Mouse (Mus musculus): Measurements from ENCODE around the gene Hoxa4. TPM values are rescaled to one million over a fixed set of nuclear protein-coding genes. Genes with fewer than 3 reads are reported as not detected.

The Hoxa4 gene
- polyA plus RNA-seq, 1 experiment from 2014 or later = not detected

DNA sequence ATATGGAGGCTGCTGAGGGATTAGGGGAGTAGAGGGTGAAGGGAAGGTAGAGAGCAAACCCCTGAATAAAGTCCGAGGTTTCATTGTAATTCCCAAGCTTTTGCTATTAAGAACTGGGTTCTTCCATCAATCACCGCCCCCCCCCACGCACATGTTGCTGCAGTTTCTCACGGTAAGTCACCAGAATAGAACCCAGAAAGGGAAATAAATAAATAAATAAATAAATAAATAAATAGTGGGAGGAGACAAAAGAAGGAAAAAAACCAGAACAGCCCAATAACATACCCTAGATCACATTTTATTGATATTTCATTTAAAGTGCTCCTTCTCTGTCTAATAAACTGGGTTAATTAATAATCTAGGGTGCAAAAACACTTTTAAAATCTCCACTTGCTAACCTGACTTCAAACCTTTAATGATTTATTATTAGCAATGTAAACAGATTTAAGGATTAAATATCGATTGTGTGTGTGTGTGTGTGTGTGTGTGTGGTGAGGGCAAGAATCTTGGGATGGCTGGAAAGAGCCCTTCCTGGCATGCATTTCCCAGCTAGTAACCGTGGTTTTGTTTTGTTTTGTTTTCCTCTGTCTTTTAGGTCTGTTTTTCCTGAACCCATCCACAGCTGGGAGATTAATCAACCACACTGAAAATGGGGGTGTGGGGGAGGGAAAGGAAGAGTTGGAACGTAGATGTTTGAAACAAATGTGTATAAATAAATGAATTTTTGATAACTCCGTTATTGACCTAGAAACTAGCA lies 30.0 kb downstream of the Hoxa4 start:
- Histone ChIP-seq H3K27ac (ENCODE audit: low read length) (no peak overlapping the region), H3K9me3 (replicated peaks; ENCODE audit: control insufficient read depth, low read length, poor library complexity, severe bottlenecking) (no peaks in the 10 kb centered on the region), H3K36me3 (ENCODE audit: control insufficient read depth, insufficient read depth, low read length) (no peaks in the 10 kb centered on the region), H3K4me1 (ENCODE audit: control insufficient read depth, insufficient read depth, low read length) (peaks cover 10% of the 10 kb centered on the region), H3K9ac (ENCODE audit: low read depth, low read length) (no peak overlapping the region), H3K27me3 (ENCODE audit: control insufficient read depth, insufficient read depth, low read depth, low read length) (peaks cover 84% of the 10 kb centered on the region), H3K4me3 (ENCODE audit: low read depth, low read length) (no peak overlapping the region), H3K4me2 (ENCODE audit: low read length) (no peak overlapping the region)
- no peak for ATAC-seq
- WGBS = 5% methylated on average over 8 of the region's 8 CpGs

DNA sequence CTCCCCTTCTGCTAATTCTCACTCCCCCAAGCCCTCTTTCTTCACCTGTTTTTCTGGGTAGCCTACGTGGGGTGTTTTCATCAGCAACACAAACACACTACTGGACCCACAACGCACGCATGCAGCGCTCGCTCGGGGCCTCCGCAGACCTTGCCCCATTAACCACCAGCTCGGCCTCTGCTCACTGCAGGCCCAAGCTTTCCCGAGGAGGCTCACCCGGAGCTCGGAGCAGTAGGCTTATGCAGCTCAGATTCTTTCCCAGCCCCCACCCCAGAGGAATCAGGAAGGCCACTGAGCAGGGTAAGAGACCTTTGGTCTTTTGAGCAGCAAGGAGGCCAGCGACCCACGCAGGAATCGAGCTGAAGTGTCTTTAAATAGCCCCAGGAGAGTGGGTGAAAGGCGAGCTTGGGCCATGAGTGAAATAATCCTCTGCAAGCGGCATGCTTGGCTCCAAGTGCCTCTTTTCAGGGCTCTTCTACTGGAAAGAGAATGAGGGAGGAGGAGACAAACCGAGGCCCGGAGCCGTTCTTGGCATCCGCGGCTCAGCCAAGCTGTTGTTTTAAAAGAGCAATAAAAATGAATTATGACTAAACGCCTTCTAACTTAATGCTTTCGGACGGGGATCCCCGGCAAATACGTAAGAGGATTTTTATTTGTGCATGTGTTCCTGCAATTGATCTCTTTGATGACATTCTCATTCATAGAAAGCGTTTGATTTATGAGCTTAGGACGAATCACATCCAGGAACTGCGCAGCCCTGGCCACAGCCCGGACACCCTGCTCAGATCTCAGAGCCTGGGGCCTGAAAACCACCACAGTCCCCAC lies 30.8 kb downstream of the Hoxa4 start:
- peaks cover 88% of the 10 kb centered on the region for H3K27me3 ChIP-seq (ENCODE audit: control insufficient read depth, insufficient read depth, low read depth, low read length)
- H3K36me3 ChIP-seq (ENCODE audit: control insufficient read depth, insufficient read depth, low read length) = no peaks in the 10 kb centered on the region
- H3K27ac ChIP-seq (ENCODE audit: low read length) = no peak overlapping the region
- 2% methylated on average over 30 of the region's 30 CpGs for WGBS
- no peaks in the 10 kb centered on the region for H3K9me3 ChIP-seq (replicated peaks; ENCODE audit: control insufficient read depth, low read length, poor library complexity, severe bottlenecking)
- H3K4me2 ChIP-seq (ENCODE audit: low read length) = no peak overlapping the region
- no peak overlapping the region for H3K4me3 ChIP-seq (ENCODE audit: low read depth, low read length)
- H3K9ac ChIP-seq (ENCODE audit: low read depth, low read length) = no peak overlapping the region
- no peak for ATAC-seq
- H3K4me1 ChIP-seq (ENCODE audit: control insufficient read depth, insufficient read depth, low read length) = peaks cover 10% of the 10 kb centered on the region

DNA sequence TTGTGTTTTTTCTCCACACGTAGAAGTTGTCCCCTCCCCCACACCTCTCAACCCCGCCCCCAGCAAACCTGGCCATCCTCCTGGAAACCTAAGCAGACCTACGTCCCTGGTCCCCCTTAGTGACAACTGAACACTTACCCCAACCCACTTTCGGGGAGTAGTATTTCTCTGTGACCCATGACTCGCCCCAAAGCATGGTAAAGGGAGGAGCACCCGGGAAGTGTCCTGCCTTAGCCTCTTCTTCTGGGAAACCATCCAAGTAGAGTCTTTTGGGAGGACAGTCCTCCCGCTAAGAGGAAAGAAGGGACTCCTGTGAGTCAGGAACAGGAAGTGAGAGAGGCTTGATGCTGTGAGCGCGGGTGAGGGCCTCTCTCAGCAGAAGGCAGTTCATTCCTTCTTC lies 31.6 kb downstream of the Hoxa4 start:
- Histone ChIP-seq H3K4me1 (ENCODE audit: control insufficient read depth, insufficient read depth, low read length) (peaks cover 10% of the 10 kb centered on the region), H3K27me3 (ENCODE audit: control insufficient read depth, insufficient read depth, low read depth, low read length) (peaks cover 90% of the 10 kb centered on the region), H3K27ac (ENCODE audit: low read length) (no peak overlapping the region), H3K36me3 (ENCODE audit: control insufficient read depth, insufficient read depth, low read length) (no peaks in the 10 kb centered on the region), H3K4me2 (ENCODE audit: low read length) (no peak overlapping the region), H3K4me3 (ENCODE audit: low read depth, low read length) (no peak overlapping the region), H3K9me3 (replicated peaks; ENCODE audit: control insufficient read depth, low read length, poor library complexity, severe bottlenecking) (no peaks in the 10 kb centered on the region), H3K9ac (ENCODE audit: low read depth, low read length) (no peak overlapping the region)
- no peak for ATAC-seq
- 1% methylated on average over 9 of the region's 9 CpGs for WGBS

DNA sequence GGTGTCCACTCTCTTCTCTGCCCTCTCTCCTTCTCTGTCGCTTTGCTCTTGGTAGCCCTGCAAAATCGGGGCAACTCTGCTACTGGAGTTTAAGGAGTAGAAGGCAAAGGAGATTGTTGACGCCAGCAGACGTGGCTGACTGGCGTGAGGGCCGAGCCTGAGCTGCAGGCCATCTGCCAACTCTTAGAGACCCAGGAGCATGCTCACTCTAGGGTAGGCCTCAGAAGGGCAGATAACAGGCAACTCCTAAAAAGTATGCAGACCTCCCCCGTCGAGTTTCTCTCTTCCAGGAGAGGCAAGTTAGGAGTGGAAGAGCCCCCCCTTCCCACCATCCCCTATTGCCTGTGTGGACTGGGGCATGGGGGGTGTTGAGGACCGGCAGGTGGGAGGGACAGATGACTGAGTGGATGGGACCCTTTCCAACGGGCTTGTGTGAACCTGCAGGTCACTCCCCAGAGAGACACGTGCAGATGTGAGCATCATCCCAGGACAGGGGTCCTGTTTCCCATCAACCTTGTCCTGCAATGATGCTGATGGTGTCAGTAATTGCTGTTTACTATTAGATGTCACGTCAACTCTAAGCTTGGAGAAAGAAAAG lies 32.3 kb downstream of the Hoxa4 start:
- Histone ChIP-seq H3K27me3 (ENCODE audit: control insufficient read depth, insufficient read depth, low read depth, low read length) (peaks cover 94% of the 10 kb centered on the region), H3K36me3 (ENCODE audit: control insufficient read depth, insufficient read depth, low read length) (no peaks in the 10 kb centered on the region), H3K9me3 (replicated peaks; ENCODE audit: control insufficient read depth, low read length, poor library complexity, severe bottlenecking) (no peaks in the 10 kb centered on the region), H3K4me2 (ENCODE audit: low read length) (peak overlapping the region; percentile 78; the same call in 1 of the 2 replicates), H3K27ac (ENCODE audit: low read length) (no peak overlapping the region), H3K4me1 (ENCODE audit: control insufficient read depth, insufficient read depth, low read length) (peaks cover 10% of the 10 kb centered on the region), H3K4me3 (ENCODE audit: low read depth, low read length) (no peak overlapping the region), H3K9ac (ENCODE audit: low read depth, low read length) (no peak overlapping the region)
- 6% methylated on average over 12 of the region's 12 CpGs for WGBS
- ATAC-seq = no peak

DNA sequence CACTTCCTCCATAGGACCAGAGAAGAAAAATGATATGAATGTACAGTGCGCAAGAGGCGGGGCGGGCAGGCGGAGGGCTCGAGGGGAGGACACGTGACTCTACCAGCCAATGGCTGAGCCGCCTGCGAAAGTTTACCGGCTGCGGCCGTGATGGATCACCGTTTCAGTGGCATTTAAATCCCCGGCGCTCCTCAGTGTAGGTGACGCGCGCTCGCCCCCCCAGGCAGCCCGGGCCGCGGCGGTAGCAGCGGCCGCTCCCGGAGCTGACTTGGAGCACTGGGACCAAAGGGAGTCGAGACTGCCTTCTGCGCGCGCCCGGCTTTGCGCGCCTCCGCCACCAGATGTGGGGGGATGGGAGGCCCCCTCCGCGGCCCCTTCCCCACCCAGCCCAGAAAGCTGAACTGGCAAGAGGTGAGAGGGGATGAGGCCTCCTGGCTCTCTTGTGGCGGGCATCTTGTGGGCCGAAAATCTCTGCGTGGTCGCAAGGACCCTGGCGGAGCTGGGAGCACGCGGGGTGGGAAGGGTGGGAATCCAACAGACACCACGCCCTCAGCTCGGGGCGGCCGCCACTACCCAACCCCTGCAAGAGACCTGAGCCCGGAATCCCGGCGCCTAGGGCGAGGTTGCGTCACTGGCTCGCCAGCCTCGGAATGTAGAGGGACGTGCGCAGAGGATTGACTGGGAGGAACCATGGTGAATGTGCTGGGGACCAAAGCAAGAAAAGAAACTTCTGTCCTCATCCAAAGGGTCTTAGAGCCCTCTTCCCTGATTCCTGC lies 33.1 kb downstream of the Hoxa4 start, which contains the start of gene Hoxa1:
TSS of gene Hoxa1 (minus strand) at position 42 of the 776 bp plus-strand sequence.
- peak; percentile 54; the same call in 1 of the 2 replicates for ATAC-seq
- H3K36me3 ChIP-seq (ENCODE audit: control insufficient read depth, insufficient read depth, low read length) = no peaks in the 10 kb centered on the region
- H3K27me3 ChIP-seq (ENCODE audit: control insufficient read depth, insufficient read depth, low read depth, low read length) = peaks cover 91% of the 10 kb centered on the region
- H3K9me3 ChIP-seq (replicated peaks; ENCODE audit: control insufficient read depth, low read length, poor library complexity, severe bottlenecking) = no peaks in the 10 kb centered on the region
- peak within 1 kb of the TSS; percentile 78 for H3K4me2 ChIP-seq (ENCODE audit: low read length)
- H3K27ac ChIP-seq (ENCODE audit: low read length) = no peak within 1 kb of the TSS
- WGBS = under 1% methylated on average over 53 of the region's 55 CpGs
- peaks cover 10% of the 10 kb centered on the region for H3K4me1 ChIP-seq (ENCODE audit: control insufficient read depth, insufficient read depth, low read length)
- peak within 1 kb of the TSS; percentile 43 for H3K4me3 ChIP-seq (ENCODE audit: low read depth, low read length)
- peak within 1 kb of the TSS; percentile 41; the same call in 1 of the 2 replicates for H3K9ac ChIP-seq (ENCODE audit: low read depth, low read length)

DNA sequence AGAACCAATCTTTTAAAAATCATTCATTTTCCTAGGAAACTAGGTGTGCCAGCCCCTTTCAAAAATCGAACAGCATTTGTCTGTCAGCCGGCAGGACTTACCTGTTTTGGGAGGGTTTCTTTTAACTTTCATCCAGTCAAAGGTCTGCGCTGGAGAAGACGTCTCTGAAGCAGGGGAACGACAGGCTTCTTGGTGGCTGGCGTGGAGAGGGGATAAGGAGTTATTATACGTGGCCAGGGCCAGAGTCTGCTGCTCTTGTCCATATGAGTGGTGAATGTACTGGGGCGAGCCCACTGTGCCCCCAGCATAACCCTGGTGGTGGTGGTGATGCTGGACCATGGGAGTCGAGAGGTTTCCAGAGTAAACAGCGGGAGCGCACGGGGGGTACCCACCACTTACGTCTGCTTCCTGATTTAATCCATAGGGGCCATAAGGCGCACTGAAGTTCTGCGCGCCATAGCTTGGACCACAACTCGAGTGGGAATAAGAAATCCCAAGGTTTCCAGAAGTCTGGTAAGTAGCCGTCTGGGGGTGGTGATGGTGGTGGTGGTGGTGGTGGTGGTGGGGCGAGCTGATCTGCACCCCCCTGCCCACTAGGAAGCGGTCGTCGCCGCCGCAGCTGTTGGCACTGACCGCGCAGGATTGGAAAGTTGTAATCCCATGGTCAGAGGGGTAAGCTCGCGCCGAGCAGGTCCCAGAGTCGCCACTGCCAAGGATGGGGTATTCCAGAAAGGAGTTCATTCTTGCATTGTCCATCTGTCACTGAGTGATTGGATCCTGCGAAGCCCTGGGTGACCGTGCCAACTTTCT lies 33.9 kb downstream of the Hoxa4 start:
- ATAC-seq = no peak; the same call in 1 of the 2 replicates
- Histone ChIP-seq H3K4me2 (ENCODE audit: low read length) (peak overlapping the region; percentile 78), H3K9me3 (replicated peaks; ENCODE audit: control insufficient read depth, low read length, poor library complexity, severe bottlenecking) (no peaks in the 10 kb centered on the region), H3K4me3 (ENCODE audit: low read depth, low read length) (peak overlapping the region; percentile 43), H3K27me3 (ENCODE audit: control insufficient read depth, insufficient read depth, low read depth, low read length) (peaks cover 91% of the 10 kb centered on the region), H3K9ac (ENCODE audit: low read depth, low read length) (0 out of 2 replicates have a peak overlapping the region, but pooled peaks have one; percentile 41), H3K4me1 (ENCODE audit: control insufficient read depth, insufficient read depth, low read length) (peaks cover 10% of the 10 kb centered on the region), H3K27ac (ENCODE audit: low read length) (no peak overlapping the region), H3K36me3 (ENCODE audit: control insufficient read depth, insufficient read depth, low read length) (no peaks in the 10 kb centered on the region)
- 2% methylated on average over 32 of the region's 32 CpGs for whole genome bisulfite sequencing

DNA sequence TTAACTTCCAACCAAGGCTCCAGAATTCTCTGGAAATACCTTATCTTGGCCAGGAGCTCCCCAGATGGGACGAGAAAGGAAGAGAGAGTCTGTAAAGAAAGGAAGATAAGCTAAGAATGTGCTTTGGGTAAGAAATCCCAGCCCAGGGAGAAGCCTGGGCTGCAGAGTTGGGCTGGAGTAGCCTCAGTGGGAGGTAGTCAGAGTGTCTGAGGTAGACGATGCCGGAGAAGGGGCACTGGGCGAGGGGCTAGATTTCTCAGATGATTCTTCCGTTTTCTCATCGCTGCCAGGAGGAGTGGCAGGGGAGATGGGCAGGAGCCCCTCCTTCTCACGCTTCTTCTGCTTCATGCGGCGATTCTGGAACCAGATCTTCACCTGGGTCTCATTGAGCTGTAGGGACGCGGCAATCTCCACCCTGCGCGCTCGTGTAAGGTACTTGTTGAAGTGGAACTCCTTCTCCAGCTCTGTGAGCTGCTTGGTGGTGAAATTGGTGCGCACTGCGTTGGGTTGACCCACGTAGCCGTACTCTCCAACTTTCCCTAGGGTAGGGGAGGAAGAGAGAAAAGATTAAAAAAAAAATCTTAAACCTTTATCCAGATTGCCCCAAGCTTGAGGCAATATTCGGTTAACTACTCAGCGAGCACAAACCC lies 34.9 kb downstream of the Hoxa4 start:
- H3K4me3 ChIP-seq (ENCODE audit: low read depth, low read length) = no peak overlapping the region
- no peaks in the 10 kb centered on the region for H3K36me3 ChIP-seq (ENCODE audit: control insufficient read depth, insufficient read depth, low read length)
- H3K9me3 ChIP-seq (replicated peaks; ENCODE audit: control insufficient read depth, low read length, poor library complexity, severe bottlenecking) = no peaks in the 10 kb centered on the region
- H3K27me3 ChIP-seq (ENCODE audit: control insufficient read depth, insufficient read depth, low read depth, low read length) = peaks cover 91% of the 10 kb centered on the region
- no peak overlapping the region for H3K9ac ChIP-seq (ENCODE audit: low read depth, low read length)
- H3K27ac ChIP-seq (ENCODE audit: low read length) = no peak overlapping the region
- 2% methylated on average over 20 of the region's 20 CpGs for WGBS
- peaks cover 10% of the 10 kb centered on the region for H3K4me1 ChIP-seq (ENCODE audit: control insufficient read depth, insufficient read depth, low read length)
- ATAC-seq = no peak
- no peak overlapping the region for H3K4me2 ChIP-seq (ENCODE audit: low read length)

Data from midbrain, embryonic 16.5 days (tissue).